Mouse (Mus musculus) megakaryocyte, embryonic 14.5 days (primary cell): ENCODE data around the gene Acadvl. TPM values are rescaled to one million over a fixed set of nuclear protein-coding genes. Genes with fewer than 3 reads are reported as not detected.

Experiments used
- H3K27me3 ChIP-seq: replicated peaks from 2 replicates; pipeline ENCODE3; 2012; ENCODE audit warnings: inconsistent platforms
- H3K36me3 ChIP-seq: replicated peaks from 2 replicates; pipeline ENCODE3; 2012; ENCODE audit warnings: low read length, inconsistent platforms, mixed read lengths
- H3K4me1 ChIP-seq: 2 replicates; pipeline ENCODE4 v1.6.1; 2012; ENCODE audit warnings: inconsistent platforms
- H3K4me3 ChIP-seq: replicated peaks from 2 replicates; pipeline ENCODE3; 2012; ENCODE audit warnings: moderate library complexity, mild to moderate bottlenecking, inconsistent platforms
- H3K9me3 ChIP-seq: 2 replicates; pipeline ENCODE4 v1.6.1; 2012; ENCODE audit warnings: inconsistent platforms
- FLI1 ChIP-seq: IDR thresholded peaks from 2 replicates; pipeline ENCODE4 v1.6.1; 2012; ENCODE audit warnings: low read length, inconsistent platforms, mixed read lengths
- GATA1 ChIP-seq: IDR thresholded peaks from 3 replicates; pipeline ENCODE4 v1.6.1; 2012; ENCODE audit warnings: mixed read lengths, low read length, inconsistent platforms, borderline replicate concordance
- polyA plus RNA-seq: library from polyadenylated mRNA; stranded (reverse); fragments of >175 nt; gene quantifications from 2 replicates; pipeline ENCODE4 v1.2.3, GENCODE M21; 2012; ENCODE audit warnings: low replicate concordance; ENCODE audit not compliant: insufficient read depth

Gene Acadvl
- polyA plus RNA-seq, 1 experiment = 12.7 TPM

- peaks cover 47% of the 10 kb centered on the region for H3K4me1 ChIP-seq
- H3K4me3 ChIP-seq = no peak overlapping the region
- H3K9me3 ChIP-seq = no peaks in the 10 kb centered on the region
- H3K27me3 ChIP-seq = no peaks in the 10 kb centered on the region
- H3K36me3 ChIP-seq = peaks cover 33% of the 10 kb centered on the region
- TF ChIP-seq GATA1 = no peak
- TF ChIP-seq FLI1 = no peak
These were observed 13.4 kb upstream of the Acadvl start for GRCm38 (mm10) chr11:70028401-70029129.

- Histone ChIP-seq H3K36me3 (peaks cover 25% of the 10 kb centered on the region), H3K27me3 (no peaks in the 10 kb centered on the region), H3K4me1 (peaks cover 47% of the 10 kb centered on the region), H3K4me3 (no peak overlapping the region), H3K9me3 (no peaks in the 10 kb centered on the region)
- TF ChIP-seq FLI1 (no peak), GATA1 (no peak)
These were observed 12.2 kb upstream of the Acadvl start for GRCm38 (mm10) chr11:70027397-70027796.

GRCm38 (mm10) chr11:70026689-70027088 lies 11.5 kb upstream of the Acadvl start:
- TF ChIP-seq FLI1 (no peak), GATA1 (no peak)
- Histone ChIP-seq H3K4me1 (peaks cover 54% of the 10 kb centered on the region), H3K36me3 (peaks cover 18% of the 10 kb centered on the region), H3K27me3 (no peaks in the 10 kb centered on the region), H3K4me3 (no peak overlapping the region), H3K9me3 (no peaks in the 10 kb centered on the region)

GRCm38 (mm10) chr11:70024151-70024514 lies 8.9 kb upstream of the Acadvl start:
- Histone ChIP-seq H3K36me3 (no peaks in the 10 kb centered on the region), H3K4me1 (peaks cover 73% of the 10 kb centered on the region), H3K27me3 (no peaks in the 10 kb centered on the region), H3K9me3 (no peaks in the 10 kb centered on the region), H3K4me3 (no peak overlapping the region)
- TF ChIP-seq FLI1 (no peak), GATA1 (no peak)

- Histone ChIP-seq H3K27me3 (no peaks in the 10 kb centered on the region), H3K36me3 (no peaks in the 10 kb centered on the region), H3K9me3 (no peaks in the 10 kb centered on the region), H3K4me1 (peaks cover 73% of the 10 kb centered on the region), H3K4me3 (no peak overlapping the region)
- TF ChIP-seq GATA1 = no peak
- no peak for TF ChIP-seq FLI1
These were observed 8.4 kb upstream of the Acadvl start for GRCm38 (mm10) chr11:70023481-70024150.

- Histone ChIP-seq H3K4me3 (peak overlapping the region; percentile 93), H3K9me3 (no peaks in the 10 kb centered on the region), H3K36me3 (no peaks in the 10 kb centered on the region), H3K4me1 (peaks cover 73% of the 10 kb centered on the region), H3K27me3 (no peaks in the 10 kb centered on the region)
- TF ChIP-seq GATA1 = no peak
- no peak for TF ChIP-seq FLI1
These were observed 6.3 kb upstream of the Acadvl start for GRCm38 (mm10) chr11:70021264-70022132.

GRCm38 (mm10) chr11:70020731-70021263 lies 5.6 kb upstream of the Acadvl start:
- no peaks in the 10 kb centered on the region for H3K36me3 ChIP-seq
- peak overlapping the region; percentile 93 for H3K4me3 ChIP-seq
- no peaks in the 10 kb centered on the region for H3K27me3 ChIP-seq
- TF ChIP-seq GATA1 (no peak), FLI1 (no peak)
- H3K4me1 ChIP-seq = peaks cover 71% of the 10 kb centered on the region
- no peaks in the 10 kb centered on the region for H3K9me3 ChIP-seq

GRCm38 (mm10) chr11:70020022-70020631 lies 4.9 kb upstream of the Acadvl start:
- no peak for TF ChIP-seq GATA1
- TF ChIP-seq FLI1 = no peak
- no peaks in the 10 kb centered on the region for H3K27me3 ChIP-seq
- H3K4me1 ChIP-seq = peaks cover 78% of the 10 kb centered on the region
- peak overlapping the region; percentile 93 for H3K4me3 ChIP-seq
- no peaks in the 10 kb centered on the region for H3K36me3 ChIP-seq
- no peaks in the 10 kb centered on the region for H3K9me3 ChIP-seq

- Histone ChIP-seq H3K27me3 (no peaks in the 10 kb centered on the region), H3K4me1 (peaks cover 83% of the 10 kb centered on the region), H3K4me3 (peak overlapping the region; percentile 92), H3K36me3 (no peaks in the 10 kb centered on the region), H3K9me3 (no peaks in the 10 kb centered on the region)
- TF ChIP-seq GATA1 (no peak), FLI1 (no peak)
These were observed 4.3 kb upstream of the Acadvl start for GRCm38 (mm10) chr11:70019495-70020021.
